Mouse (Mus musculus) thymus, postnatal 10 days (tissue): ENCODE data around the gene Entpd5.

Source experiments
- DNase-seq, 2 experiments: peaks; one replicate each; pipeline ENCODE4 v3.0.0; 2021; ENCODE audit warnings: low spot score in 2 of 2

The Entpd5 gene

DNA sequence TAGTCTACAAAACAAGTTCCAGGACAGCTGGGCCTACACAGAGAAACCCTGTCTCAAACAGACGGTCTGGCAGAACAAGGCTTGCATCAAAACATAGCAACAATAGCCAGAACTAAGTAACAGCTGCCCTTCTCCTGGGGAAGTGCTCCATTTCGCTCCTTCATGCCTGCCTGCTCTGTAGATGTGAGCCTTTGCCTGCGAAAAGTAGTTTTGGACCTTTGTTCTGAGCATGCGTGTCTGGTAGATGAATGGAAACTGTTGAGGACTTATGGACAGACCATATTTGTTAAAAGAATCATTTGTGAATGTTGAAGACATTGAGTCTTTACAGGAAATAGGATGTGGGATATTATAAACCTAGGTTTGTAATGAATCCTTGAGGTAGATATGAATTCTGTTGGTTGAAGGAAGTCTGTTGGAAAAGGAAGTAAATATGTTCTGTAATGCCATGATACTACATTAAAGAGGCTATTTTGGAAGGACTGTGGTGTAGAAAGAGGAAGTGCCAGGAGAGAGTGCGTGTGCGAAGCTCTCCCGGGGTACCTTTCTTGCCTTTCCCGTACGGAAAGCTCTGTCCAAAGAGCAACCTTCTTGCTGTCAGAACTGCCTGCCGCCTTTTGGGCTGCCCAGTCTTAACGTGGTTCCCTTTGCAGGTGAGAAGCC lies 71.7 kb downstream of the Entpd5 start:
- no peak for DNase-seq

GRCm38 (mm10) chr12:84327111-84327512 lies 81.7 kb downstream of the Entpd5 start:
- DNase-seq, result no peak
